Mouse (Mus musculus) cerebellum, postnatal 36 days (tissue): ENCODE measurements around the gene Mapk1.
"Not testable (repeated sequence)": the region's sequence is repeated elsewhere in the genome, so short reads cannot be mapped to it uniquely, and the experiment has no call there.

Experiments used
- DNase-seq, 2 experiments: peaks; one replicate each; pipeline ENCODE4 v3.0.0; 2021 to 2022; ENCODE audit warnings: mixed read lengths in 2 of 2

The Mapk1 gene

DNA sequence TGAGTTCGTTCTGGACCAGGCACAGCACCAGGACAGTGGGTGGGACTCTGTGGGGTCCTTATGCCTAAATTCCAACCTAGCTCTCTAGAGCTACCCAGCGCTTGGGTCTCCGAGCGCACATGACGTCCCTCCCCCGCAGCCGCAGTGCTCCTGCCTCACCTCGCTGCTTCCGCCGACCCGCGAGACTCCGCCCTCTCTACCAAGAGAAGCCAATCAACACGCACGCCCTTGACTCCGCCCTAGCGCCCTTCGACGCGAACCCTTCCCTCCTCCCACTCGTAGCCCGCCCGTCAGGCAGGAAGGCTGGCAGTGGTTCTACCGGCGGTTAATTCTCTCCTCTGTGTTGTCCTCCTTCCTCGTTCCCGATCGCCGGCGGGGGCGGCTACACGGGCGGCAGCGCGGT is at the start of gene Mapk1:
TSS of gene Mapk1 (plus strand) at position 252 of the 403 bp plus-strand sequence.
- DNase-seq, result peak; percentile 94 to 95

DNA sequence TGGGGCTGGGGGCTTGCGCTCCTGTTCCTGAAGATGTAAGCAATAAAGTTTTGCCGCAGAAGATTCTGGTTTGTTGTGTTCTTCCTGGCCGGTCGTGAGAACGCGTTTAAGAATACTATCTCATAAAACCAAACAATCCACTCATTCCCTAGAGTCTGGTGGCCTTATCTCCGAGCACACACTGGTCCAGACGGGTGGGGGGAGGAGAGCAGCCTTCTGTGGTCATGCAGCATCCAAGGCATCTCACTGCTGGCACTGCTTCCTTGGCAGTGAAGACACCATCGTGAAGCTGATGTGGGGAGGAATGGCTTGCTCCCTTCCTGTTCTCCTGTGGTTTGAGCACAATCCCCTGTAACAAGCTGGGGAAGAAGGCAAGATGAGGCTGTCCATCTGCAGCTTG is 43.6 kb upstream of the Mapk1 start:
- DNase-seq, result no peak

DNA sequence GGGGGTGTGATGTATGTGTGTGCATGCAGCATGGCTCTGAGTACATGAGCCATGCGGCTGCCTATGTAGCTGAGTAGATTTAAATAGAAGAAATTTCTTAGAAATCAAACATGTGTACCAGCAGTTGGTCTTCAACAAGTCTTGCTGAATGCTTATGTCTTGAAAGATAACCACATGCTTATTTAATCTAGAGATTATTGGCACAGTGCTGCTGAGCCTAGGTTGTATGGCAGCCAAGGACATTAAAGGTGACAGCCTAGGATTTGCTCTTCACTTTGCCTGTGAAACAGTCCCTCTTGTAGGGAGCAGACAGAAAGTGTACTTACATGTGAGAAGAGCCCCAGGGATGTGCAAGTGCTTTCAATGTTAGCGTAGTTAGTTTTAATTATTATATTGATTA is 42.1 kb upstream of the Mapk1 start:
- DNase-seq, result no peak

DNA sequence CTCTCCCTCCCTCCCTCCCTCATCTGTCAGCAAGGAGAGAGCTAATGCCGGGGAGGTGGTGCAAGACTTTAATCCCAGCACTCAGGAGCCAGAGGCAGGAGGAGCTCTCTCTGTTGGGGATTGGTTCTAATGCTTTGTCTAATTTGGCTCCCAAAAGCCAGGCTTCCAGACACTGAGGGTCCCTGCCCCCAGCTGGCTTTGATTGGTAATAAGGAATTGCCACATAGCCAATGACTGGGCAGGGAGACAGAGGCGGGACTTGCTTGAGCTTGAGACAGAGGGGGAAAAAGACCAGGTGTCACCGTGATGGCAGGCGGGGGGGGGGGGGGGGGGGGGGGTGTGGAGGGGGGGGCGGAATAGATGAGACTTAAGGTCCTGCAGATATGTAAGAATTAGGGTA is 24.6 kb upstream of the Mapk1 start:
- DNase-seq, result no peak

DNA sequence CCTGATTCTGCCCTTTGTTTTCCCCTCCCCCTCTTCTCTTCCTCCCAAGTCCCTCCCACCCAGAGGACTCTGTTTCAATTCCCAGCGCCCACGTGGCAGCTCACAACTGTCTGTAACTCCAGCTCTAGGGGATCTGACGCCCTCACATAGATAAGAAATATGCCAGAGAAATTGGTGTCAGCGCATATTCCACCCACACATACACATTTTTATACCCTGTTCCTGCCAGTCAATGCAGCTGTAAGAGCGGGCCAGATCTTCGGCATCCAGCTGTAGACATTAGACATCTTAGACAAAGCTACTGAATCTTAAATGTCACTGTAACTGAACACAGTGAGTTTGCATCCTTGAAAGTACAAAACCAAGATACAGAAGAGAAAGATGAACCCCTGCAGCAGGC is 23.3 kb upstream of the Mapk1 start:
- DNase-seq, result no peak

DNA sequence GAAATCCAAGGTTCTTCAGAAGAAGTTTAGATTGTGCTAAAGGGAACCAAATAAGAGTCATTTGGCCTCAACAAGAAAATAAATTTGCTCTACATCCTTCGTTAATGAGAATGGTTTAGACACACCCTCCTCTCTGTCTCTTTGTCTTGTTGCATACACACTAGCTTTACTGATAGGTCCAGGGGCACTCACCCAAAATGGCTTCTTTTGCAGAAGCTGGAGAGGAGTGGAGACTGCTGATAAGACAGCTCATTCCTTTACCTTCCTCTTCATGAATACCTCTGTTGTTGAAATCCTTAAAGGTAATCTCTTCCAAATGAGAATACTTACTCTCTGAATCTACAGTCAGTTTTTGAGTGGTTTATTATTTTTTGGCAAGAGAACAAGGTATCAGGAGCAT is 18.0 kb upstream of the Mapk1 start:
- no peak for DNase-seq

DNA sequence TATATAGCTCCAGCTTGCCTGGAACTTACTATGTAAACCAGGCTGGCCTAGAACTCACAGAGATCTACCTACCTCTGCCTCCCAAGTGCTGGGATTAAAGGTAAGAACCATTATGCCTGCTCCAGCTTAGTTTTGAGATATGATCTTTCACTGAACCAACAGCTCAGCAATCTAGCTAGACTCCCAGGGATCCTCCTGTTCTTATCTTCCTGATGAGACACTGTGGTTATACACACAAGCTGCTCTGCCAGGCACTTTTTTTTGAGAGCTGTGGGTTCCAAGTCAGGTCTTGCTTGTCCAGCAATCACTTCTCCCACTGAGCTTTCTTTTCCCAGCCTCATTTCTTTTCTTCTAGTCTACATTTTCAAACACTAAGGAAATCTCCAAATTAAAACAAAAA is 16.9 kb upstream of the Mapk1 start:
- DNase-seq, result no peak

DNA sequence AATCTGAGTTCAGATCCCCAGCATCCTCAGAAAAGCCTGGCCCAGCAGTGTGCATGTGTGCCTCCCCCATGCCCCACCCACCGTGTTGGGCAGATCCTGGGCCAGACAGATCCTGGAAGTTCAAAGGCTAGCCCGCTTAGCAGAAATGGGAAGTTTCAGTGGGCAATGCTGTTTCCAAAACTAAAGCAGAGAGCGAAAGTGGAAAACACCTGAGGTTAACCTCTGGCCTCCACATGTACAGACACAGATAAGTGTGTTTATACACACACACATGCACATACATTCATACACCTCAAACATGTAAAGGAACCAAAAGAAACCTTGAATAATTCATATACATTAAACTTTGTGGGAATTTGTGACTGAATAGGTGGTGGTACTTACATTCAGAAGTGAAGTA is 5.1 kb upstream of the Mapk1 start:
- DNase-seq, result no peak

DNA sequence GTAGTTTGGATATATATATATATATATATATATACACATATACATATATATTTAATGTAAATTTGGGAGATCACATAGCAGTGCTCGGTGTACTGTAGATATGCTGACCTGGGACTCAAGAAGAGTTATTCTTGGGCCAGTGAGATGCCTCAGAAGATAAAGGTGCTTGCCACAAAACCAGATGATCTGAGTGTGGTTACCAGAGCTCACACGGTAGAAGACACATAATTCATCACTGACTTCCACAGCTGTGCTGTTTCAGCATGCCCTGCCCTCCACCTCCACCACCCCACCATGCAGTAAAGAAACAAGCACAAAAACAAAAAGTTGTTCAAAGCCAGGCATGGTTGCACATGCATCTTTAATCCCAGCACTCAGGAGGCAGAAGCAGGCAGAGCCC is 4.4 kb upstream of the Mapk1 start:
- DNase-seq, result no peak

DNA sequence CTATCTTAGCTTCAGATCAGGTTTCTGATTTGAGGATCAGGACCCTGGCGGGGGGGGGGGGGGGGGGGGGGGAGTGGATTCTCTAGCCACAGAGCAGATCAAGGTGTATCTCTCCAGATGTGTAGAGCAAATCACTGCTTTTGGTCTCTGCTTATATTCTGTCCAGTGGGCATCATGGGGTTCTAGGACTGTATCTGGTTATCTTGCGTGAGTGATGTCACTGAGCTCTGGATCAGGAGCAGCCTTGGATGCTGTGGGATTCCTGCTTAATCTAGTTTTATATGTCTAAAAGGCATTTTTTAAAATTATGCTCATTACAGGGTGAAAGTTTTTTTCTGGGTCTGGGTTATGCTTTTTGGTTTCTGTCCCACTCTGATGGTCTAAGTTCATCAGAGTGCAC is 546 bp upstream of the Mapk1 start:
- DNase-seq, result no peak

DNA sequence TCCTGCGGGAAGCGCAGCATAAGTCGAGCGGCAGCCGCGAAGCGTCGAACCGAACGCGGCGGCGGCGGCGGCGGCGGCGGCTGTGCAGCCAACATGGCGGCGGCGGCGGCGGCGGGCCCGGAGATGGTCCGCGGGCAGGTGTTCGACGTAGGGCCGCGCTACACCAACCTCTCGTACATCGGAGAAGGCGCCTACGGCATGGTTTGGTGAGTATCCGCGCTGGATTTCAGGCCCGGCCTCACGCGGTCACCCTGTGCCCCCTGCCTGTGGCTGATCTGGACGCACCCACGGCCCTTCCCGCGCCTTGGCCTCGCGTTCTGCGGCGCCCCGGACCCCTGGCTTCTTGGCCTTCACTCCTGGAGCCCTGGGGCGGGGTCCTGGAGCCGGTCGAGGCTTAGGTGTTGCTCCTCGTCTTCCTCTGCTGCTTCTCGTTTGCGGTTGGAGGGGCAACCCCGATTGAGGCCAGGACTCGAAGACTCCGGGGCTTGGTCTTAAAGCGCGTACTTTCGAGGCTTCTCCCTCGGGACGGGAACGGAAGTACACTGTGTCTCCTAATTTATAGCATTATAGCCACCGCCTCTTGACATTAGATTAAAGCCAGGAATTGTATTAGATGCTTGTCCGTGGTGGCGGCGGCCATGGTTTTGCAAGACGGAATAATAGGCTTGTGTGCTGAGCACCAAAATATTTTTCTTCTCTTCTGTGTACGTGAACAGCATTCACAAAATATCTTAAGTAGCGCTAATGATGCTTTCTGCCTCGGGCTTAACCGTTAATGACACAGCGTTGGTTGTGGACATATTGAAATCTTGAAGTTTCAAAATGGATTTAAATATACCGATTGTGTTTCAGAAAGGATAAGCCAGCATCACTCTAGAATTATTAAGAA is 596 bp downstream of the Mapk1 start:
- DNase-seq, result no peak

DNA sequence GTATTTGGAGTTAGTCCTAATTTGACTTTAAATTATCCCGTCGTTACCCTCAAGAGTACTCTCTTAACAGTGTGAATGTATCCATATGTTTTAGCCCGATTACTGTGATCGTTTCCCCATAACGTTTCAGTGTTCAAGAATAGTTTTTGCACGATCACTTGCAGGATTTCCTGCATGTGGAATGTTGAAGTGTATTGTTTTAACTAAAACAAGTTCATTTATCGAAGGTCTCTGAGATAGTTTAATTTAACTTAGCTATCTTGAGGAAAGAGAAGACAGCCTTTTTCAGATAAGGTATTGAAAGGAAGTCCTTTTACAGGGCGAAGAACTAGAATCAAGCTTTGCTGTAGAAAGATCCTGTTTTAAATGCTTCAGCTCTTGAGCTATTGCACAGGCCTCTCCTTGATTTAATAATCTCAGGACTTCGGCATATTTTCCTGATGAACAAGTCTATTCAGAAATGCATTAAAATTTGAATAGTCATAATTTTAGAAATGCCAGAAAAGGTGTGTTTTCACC is 1.3 kb downstream of the Mapk1 start:
- no peak for DNase-seq

DNA sequence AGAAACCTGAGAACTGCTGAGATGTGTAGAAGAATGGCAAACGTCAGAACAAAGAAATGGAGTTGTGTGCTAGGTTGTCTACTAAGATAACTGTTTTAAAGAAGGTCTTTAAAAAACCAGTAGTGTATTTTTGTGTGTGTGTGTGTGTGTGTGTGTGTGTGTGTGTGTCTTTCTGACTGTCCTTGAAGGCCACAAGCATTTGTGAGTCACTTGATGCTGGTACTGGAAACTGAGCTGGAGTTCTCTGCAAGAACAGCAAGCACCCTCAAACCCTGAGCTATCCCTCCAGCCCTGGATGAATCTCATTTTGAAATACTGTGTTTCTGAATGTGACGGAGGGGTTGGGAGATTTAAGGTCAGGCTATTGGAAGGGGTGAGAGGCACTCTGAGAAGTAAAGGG is 4.1 kb downstream of the Mapk1 start:
- DNase-seq, result no peak

DNA sequence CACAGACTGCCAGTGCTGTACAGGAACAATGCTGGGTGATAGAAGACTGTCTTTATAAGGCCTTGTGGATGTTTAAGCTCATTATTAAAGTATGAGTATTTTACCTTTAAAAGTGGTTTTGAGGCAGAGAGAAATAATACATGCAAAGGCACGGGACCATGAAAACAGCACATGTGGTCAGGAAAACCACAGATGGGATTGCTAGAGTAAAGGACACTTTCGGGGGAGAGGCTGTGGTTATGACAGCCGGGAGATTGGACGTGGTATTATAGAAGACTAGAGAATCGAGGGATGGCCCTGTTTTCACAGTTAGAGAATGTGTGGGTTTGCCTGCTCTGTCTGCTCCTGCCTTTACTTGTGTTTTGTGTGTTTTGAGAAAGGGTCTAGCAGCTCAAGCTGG is 5.7 kb downstream of the Mapk1 start:
- DNase-seq, result no peak

DNA sequence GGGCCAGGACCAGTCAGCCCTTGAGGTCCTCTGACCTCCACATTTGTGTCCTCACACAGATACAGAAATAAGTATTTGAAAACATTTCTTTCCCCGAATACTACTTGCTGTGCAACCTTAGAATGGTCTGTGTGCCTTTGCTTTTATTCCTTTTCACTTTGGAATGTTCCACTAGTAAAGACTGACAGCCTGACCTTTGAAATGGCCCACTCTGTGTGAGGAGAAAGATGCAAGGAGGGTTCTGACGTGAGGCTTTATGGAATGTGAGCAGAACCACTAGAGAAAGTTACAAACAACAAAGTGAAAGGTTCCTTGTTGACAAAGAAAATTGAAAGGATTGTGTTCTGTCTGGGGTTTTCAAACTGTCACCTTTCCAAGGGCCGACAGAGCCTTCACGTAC is 6.8 kb downstream of the Mapk1 start:
- DNase-seq, result no peak

DNA sequence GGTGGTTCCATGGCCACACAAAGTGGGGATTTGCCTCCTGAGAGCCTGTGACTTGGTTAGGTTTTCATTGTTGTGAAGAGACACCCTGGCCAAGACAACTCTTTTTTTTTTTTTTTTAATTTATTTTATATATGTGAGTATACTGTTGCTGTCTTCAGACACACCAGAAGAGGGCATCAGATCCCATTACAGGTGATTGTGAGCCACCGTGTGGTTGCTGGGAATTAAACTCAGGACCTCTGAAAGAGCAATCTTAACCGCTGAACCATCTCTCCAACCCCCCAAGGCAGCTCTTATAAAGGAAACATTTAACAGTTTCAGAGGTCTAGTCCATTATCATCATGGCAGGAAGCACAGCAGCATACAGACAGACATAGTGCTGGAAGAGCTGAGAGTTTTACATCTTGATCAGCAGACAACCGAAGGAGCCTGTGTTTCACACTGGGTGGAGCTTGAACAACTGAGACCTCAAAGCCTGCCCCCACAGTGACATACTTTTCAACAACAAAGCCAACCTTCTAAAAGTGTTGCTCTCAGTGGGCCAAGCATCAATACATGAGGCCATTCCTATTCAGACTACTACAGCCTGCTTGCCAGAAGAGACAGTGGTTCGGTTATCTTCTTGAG is 11.4 kb downstream of the Mapk1 start:
- DNase-seq, result no peak

DNA sequence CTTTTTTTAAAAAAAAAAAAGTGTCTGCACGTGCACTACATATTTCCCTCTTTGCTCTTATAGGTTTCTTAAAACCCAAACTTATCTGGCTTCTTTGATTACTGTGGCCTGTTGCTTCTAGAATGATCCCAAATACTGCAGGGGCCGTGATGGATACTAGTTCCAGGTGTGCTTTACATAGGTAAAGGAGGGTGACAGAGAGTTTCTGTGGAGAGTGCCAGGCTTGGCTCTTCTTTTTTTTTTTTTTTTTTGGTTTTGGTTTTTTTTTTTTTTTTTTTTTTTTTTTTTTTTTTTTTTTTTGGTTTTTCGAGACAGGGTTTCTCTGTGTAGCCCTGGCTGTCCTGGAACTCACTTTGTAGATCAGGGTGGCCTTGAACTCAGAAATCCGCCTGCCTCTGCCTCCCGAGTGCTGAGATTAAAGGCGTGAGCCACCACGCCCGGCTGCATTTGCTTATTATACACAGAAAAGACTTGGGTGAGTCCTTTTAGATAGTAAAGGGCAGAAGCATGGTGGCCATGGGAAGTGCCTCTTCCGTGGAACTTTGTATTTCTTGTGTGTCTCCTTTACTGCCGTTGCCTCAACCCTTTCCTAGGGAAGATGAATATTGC is 13.0 kb downstream of the Mapk1 start:
- DNase-seq, result not testable (repeated sequence)

DNA sequence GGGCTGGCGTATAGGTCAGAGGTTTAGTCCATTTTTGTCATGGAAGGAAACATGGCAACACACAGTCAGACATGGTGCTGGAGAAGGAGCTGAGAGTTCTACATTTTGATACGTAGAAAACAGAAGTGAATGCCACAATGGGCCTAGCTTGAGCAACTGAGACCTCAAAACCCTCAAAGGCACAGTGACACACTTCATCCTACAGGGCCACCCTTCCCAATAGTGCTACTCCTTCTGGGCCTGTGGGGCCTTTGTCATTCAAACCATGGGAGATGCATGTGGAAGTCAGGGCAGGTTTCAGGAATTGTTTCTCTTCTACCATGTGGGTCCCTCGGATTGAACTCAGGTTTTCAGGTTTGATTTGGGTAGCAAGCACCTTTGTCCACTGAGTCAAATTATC is 17.9 kb downstream of the Mapk1 start:
- no peak for DNase-seq

DNA sequence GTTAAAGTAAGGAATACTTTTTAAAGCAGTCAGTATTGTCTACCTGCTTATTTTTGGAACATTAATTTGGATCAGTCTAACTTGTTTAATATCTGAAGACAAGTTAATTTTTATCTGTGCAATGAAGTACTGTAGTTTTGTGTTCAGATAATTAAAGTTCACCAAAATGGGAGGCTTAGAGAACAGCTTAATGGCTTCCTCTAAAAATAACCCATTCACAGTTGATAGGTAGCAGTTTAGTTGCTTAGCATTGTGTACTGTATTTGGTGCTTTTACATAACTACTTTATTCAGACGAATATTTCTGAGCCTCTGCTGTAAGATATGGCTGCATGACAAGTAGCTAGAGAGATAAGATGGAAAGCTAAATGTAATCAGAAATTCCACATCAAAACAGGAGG is 23.9 kb downstream of the Mapk1 start:
- DNase-seq, result no peak

DNA sequence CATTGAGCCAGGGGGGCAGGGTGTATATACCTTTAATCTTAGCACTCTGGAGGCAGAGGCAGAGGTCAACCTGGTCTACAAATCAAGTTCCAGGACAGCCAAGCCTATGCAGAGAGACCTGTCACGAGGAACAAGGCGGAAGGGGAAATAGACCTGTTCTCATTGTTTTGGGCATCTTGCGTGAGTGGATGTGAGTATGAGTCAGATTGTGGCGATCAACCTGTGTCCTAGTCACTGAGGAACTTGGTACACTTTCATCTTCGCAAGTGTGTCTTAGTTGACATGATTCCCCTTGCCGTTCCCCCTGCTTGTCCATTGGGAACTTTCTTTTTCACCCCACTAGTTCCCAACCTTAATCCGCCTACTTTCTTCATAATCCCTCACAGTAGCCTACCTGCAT is 26.9 kb downstream of the Mapk1 start:
- no peak for DNase-seq

DNA sequence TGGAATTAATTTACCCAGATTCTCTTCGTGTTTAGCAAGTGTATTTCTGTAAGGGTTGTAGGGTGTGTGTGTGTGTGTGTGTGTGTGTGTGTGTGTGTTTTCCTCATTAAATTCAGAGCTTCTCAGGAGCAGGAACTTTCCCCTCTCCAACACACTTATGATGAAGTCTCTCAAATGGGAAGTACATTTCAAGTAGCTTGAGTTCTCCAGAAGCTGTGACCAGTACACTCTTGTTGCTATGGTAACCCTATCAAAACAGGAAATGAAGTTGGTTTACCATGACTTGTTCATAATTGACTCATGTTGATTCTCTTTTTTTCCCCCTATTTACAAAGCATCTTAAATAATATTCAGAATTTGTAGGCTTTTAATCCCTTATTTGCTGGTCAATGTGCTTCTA is 29.4 kb downstream of the Mapk1 start:
- DNase-seq, result no peak

DNA sequence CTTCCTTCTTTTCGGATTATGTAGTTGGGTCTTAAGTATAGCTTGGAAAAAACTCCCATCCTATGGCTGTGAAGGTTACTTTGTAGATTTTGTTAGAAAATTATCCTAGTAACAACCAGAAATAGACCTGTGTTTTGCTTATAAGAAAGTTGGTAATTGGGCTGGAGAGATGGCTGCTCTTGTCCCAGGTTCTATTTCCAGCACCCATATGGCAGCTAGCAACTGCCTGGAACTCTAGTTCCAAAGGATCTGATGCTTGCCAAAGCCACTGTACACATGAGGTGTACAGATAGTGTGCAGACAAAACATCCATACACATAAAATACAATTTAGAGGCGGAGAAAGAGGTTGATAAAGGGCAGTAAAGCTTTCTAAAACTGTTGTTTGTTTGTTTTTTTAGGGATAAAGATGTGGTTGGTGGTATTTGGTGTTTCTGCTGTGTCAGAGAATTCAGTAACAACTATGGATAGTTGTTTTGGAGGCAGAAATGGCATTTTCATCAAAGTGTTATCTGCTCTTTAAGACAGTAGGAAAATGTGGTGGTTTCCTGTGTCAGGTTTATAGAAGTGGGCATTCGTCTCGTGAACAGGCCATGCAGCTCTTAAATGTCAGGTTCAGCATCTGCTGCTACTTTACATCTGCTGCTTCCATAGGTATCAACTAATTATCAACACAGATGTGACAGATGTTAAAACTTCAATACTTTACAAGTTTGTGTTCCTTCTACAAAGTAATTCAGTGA is 32.1 kb downstream of the Mapk1 start:
- no peak for DNase-seq

DNA sequence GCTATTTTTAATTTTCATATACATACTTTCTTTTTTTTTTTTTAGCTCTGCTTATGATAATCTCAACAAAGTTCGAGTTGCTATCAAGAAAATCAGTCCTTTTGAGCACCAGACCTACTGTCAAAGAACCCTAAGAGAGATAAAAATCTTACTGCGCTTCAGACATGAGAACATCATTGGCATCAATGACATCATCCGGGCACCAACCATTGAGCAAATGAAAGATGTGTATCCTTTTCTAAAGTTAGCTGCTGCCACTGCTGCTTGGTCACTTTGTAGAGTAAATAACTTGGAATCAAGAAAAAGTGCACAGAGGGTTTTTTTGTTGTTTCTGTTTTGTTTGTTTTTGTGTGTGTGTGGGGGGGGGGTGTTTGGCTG is 32.7 kb downstream of the Mapk1 start:
- DNase-seq, result no peak
